In the genomic region with DNA sequence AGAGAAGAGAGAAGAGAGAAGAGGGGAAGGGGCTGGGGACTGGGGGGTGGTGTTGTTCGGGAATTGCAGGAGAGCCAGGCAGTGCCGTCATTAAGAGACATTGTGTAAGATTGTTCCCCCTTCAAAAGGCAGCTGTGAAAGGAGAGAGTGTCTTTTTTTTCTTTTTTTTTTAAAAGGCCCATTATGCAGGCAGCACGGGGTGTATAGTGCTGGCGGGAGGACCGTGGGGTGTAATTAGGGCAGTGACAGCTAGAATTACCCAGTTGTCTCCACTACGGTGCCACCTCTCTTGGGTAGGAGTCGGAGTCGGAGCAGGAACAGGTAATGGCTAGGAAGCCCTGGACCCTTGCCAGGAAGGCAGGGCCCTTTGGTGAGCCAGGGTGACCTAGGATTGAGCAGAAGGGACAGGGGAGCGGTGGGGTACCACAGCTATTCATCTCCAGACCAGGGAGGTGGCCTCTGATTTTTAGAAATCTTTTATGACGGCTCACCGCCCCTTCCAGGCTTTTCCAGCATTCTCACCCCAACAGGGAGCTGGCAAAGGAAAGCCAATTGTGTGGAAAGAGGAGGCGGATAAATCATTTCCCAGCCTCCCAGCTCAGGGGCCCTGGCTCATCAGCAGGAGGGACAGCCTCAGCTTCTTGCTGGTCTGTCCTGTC, we compare ENCODE assay signal across 13 mouse cellular contexts.
DNase-seq lines count a peak whose midpoint lies in the region; ATAC-seq lines count a peak whose summit lies in the region.
"Had no signal": no experiment of that assay in that cellular context is flagged by ENCODE, and none has a peak within 500 bp of the region (broad histone marks: within the 10 kb centered on the region; RNA-seq: fewer than 3 reads in every experiment).

No protein-coding gene starts in this region.

- ATAC-seq in neural tube, embryonic 11.5 days (ENCODE audit: insufficient read depth, low FRiP score, low TSS enrichment): no peak
- peak; percentile 37; the same call in 1 of the 2 replicates for ATAC-seq in hindbrain, embryonic 13.5 days (ENCODE audit: low FRiP score)
- no peak for ATAC-seq in heart, embryonic 12.5 days (ENCODE audit: insufficient number of reproducible peaks, low FRiP score)

- 10% methylated on average over 12 of the region's 12 CpGs for WGBS in neural tube, embryonic 11.5 days
- WGBS in hindbrain, embryonic 13.5 days: 13% methylated on average over 12 of the region's 12 CpGs
- 46% methylated on average over 12 of the region's 12 CpGs for WGBS in heart, embryonic 12.5 days

- no peaks in the 10 kb centered on the region for H3K36me3 ChIP-seq in neural tube, embryonic 11.5 days (ENCODE audit: control insufficient read depth, insufficient read depth, low read length)
- H3K36me3 ChIP-seq in hindbrain, embryonic 13.5 days: no peaks in the 10 kb centered on the region
- H3K36me3 ChIP-seq in heart, embryonic 12.5 days: no peaks in the 10 kb centered on the region
- H3K36me3 ChIP-seq: lung, embryonic 15.5 days had no signal

- no peaks in the 10 kb centered on the region; the same call in 1 of the 2 replicates for H3K27me3 ChIP-seq in neural tube, embryonic 11.5 days (ENCODE audit: control insufficient read depth, insufficient read depth, low read length)
- peaks cover 33% of the 10 kb centered on the region for H3K27me3 ChIP-seq in hindbrain, embryonic 13.5 days
- H3K27me3 ChIP-seq in heart, embryonic 12.5 days (replicated peaks): peaks cover 77% of the 10 kb centered on the region
- H3K27me3 ChIP-seq: lung, embryonic 15.5 days had no signal

- DNase-seq in frontal cortex, postnatal 36 days (ENCODE audit: low spot score in 2 of 2): peak; percentile 25 to 38
- no peak for DNase-seq in frontal cortex, postnatal 14 days (ENCODE audit: low spot score in 2 of 2)
- DNase-seq in neural tube, embryonic 11.5 days (ENCODE audit: low spot score): no peak
- DNase-seq in neural tube, embryonic 10.5 days (ENCODE audit: extremely low spot score, low spot score): no peak
- peak; percentile 14 for DNase-seq in right cerebral cortex, postnatal 4 days
- no peak for DNase-seq in heart, postnatal 14 days
- DNase-seq: adrenal gland, adult 8-10 months; B cell, adult 2 months; cerebellum, adult 11 months; gastrocnemius, postnatal 25 days had no signal

- no peak overlapping the region for H3K27ac ChIP-seq in neural tube, embryonic 11.5 days (ENCODE audit: low read depth, low read length)
- H3K27ac ChIP-seq in hindbrain, embryonic 13.5 days: peak overlapping the region; percentile 74
- no peak overlapping the region for H3K27ac ChIP-seq in heart, embryonic 12.5 days (ENCODE audit: poor library complexity, severe bottlenecking)
- H3K27ac ChIP-seq: lung, embryonic 15.5 days had no signal

- H3K4me3 ChIP-seq in neural tube, embryonic 11.5 days (ENCODE audit: low read depth, low read length): no peak overlapping the region
- H3K4me3 ChIP-seq in hindbrain, embryonic 13.5 days: no peak overlapping the region
- no peak overlapping the region for H3K4me3 ChIP-seq in heart, embryonic 12.5 days
- H3K4me3 ChIP-seq: lung, embryonic 15.5 days had no signal

- H3K9ac ChIP-seq in neural tube, embryonic 11.5 days (ENCODE audit: low read length): peak overlapping the region; percentile 14; the same call in 1 of the 2 replicates
- H3K9ac ChIP-seq in hindbrain, embryonic 13.5 days: peak overlapping the region; percentile 39; the same call in 1 of the 2 replicates
- no peak overlapping the region for H3K9ac ChIP-seq in heart, embryonic 12.5 days
- H3K9ac ChIP-seq: lung, embryonic 15.5 days had no signal

- H3K4me2 ChIP-seq in neural tube, embryonic 11.5 days (ENCODE audit: low read depth): peak overlapping the region; percentile 6
- H3K4me2 ChIP-seq in hindbrain, embryonic 13.5 days: peak overlapping the region; percentile 35
- no peak overlapping the region for H3K4me2 ChIP-seq in heart, embryonic 12.5 days
- H3K4me2 ChIP-seq: lung, embryonic 15.5 days had no signal

- H3K9me3 ChIP-seq in neural tube, embryonic 11.5 days (ENCODE audit: control insufficient read depth, low read length): no peaks in the 10 kb centered on the region
- H3K9me3 ChIP-seq in hindbrain, embryonic 13.5 days: no peaks in the 10 kb centered on the region
- no peaks in the 10 kb centered on the region; the same call in 1 of the 2 replicates for H3K9me3 ChIP-seq in heart, embryonic 12.5 days (replicated peaks)
- H3K9me3 ChIP-seq: lung, embryonic 15.5 days had no signal

- intact Hi-C loops in heart, postnatal 14 days (cut with DNase I): no loop called here

- peaks cover 13% of the 10 kb centered on the region for H3K4me1 ChIP-seq in neural tube, embryonic 11.5 days (ENCODE audit: control insufficient read depth, insufficient read depth, low read length)
- H3K4me1 ChIP-seq in hindbrain, embryonic 13.5 days (replicated peaks): peaks cover 45% of the 10 kb centered on the region
- no peaks in the 10 kb centered on the region for H3K4me1 ChIP-seq in heart, embryonic 12.5 days (replicated peaks)
- H3K4me1 ChIP-seq: lung, embryonic 15.5 days had no signal

Comparison
In these comparisons a context has a peak if more than half of its experiments do, and no peak if none do; other contexts are left out.
1. DNase-seq: peak in frontal cortex, postnatal 36 days (2 of 2) and right cerebral cortex, postnatal 4 days (single experiment); none in frontal cortex, postnatal 14 days (0 of 2), neural tube, embryonic 11.5 days (single experiment), neural tube, embryonic 10.5 days (single experiment) and heart, postnatal 14 days (0 of 2).